Mouse (Mus musculus): ENCODE measurements at regions not wholly inside any gene's neighbourhood (a gene's known extent, or its start where the extent isn't known, plus 50 kb on each side); places are given as distances from the start of the nearest gene placed in this dataset.
"Not testable (repeated sequence)": the region's sequence is repeated elsewhere in the genome, so short reads cannot be mapped to it uniquely, and the experiment has no call there.

DNA sequence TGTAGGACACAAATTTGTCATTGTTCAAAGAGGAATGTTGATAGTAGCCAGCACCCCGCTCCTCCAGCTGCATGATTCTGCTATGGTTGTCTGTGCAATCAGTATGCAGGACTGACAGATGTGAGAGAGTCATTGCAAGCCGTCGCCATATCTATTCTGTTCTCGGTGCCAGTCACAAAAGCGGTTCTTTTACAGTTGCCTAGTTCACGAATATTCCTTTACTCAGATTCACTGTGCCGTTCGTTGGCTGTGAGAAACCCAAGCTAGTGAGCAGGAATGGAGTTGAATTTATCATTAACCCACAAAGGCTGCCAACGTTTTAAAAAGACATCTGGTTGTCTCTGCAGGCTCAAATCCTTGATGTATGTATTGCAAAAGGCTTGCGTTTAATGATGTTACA, 206.9 kb downstream of the Rchy1 start:
- H3K4me2 ChIP-seq (replicated peaks; ENCODE audit: low read depth, low read length), result no peak overlapping the region
- H3K4me3 ChIP-seq (ENCODE audit: low read depth, low read length), result no peak overlapping the region
- no peaks in the 10 kb centered on the region for H3K9me3 ChIP-seq (ENCODE audit: control insufficient read depth, low read depth, low read length)
- no peak overlapping the region for H3K9ac ChIP-seq (replicated peaks; ENCODE audit: low read depth, low read length)
- no peak for ATAC-seq (ENCODE audit: insufficient number of reproducible peaks, insufficient read depth, low FRiP score, low read depth)
- H3K36me3 ChIP-seq (ENCODE audit: control insufficient read depth, insufficient read depth, low read length), result no peaks in the 10 kb centered on the region
- H3K27ac ChIP-seq (ENCODE audit: low read length), result no peak overlapping the region
- no peaks in the 10 kb centered on the region for H3K27me3 ChIP-seq (ENCODE audit: control insufficient read depth, insufficient read depth, low read length)
- no peaks in the 10 kb centered on the region for H3K4me1 ChIP-seq (ENCODE audit: control insufficient read depth, insufficient read depth, low read length)
- WGBS, result 42% methylated on average over 10 of the region's 10 CpGs

DNA sequence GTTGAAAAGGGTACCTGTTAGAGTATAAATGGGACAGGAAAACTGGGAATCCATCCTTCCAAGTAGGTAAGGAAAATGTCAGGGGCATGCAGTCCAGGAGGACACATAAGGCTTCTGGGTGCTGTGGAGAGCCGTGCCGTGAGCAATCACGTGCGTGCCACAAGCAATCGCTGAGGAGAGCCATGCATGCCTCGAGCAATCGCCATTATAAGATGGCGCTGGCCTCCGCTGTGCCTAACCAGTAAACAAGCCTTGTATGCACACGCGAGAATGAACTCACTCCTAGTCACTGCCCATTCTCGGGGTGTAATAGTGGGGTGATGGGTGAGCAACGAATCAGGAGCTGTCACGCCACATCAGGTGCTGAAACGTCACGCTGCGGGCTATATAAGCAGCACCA, 210.0 kb downstream of the Rchy1 start:
- not testable (repeated sequence) for H3K4me1 ChIP-seq (ENCODE audit: control insufficient read depth, insufficient read depth, low read length); H3K27me3 ChIP-seq (ENCODE audit: control insufficient read depth, insufficient read depth, low read length); H3K4me2 ChIP-seq (replicated peaks; ENCODE audit: low read depth, low read length); H3K27ac ChIP-seq (ENCODE audit: low read length); H3K4me3 ChIP-seq (ENCODE audit: low read depth, low read length); H3K9ac ChIP-seq (replicated peaks; ENCODE audit: low read depth, low read length); ATAC-seq (ENCODE audit: insufficient number of reproducible peaks, insufficient read depth, low FRiP score, low read depth); H3K36me3 ChIP-seq (ENCODE audit: control insufficient read depth, insufficient read depth, low read length); H3K9me3 ChIP-seq (ENCODE audit: control insufficient read depth, low read depth, low read length)
- WGBS, result 92% methylated on average over 17 of the region's 17 CpGs

DNA sequence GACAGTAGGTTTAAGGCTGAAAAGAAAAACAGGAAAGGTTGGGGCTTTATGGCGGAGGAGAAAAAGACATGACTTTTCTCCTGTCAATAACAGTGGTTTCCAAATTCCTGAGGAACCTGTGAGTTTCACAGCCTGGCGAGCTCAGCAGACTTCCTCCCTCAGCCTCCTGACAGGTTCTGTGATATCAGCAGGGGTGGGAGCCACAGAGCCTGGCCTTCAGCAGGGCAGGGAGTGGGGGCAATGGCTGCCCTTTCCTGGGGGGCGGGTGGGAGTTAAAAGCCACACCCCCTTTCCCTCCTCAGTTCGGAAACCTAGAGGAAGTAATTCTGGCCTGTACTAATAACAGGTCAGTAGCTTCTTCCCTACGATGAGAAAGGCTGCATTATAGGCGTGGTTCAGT, 211.7 kb downstream of the Rchy1 start:
- Histone ChIP-seq H3K4me3 (ENCODE audit: low read depth, low read length) (no peak overlapping the region), H3K4me2 (replicated peaks; ENCODE audit: low read depth, low read length) (no peak overlapping the region), H3K9ac (replicated peaks; ENCODE audit: low read depth, low read length) (no peak overlapping the region), H3K9me3 (ENCODE audit: control insufficient read depth, low read depth, low read length) (no peaks in the 10 kb centered on the region), H3K27ac (ENCODE audit: low read length) (peak overlapping the region; percentile 29), H3K27me3 (ENCODE audit: control insufficient read depth, insufficient read depth, low read length) (no peaks in the 10 kb centered on the region), H3K36me3 (ENCODE audit: control insufficient read depth, insufficient read depth, low read length) (no peaks in the 10 kb centered on the region), H3K4me1 (ENCODE audit: control insufficient read depth, insufficient read depth, low read length) (peaks cover 8% of the 10 kb centered on the region; the same call in 1 of the 2 replicates)
- WGBS, result 35% methylated on average over 6 of the region's 6 CpGs
- no peak for ATAC-seq (ENCODE audit: insufficient number of reproducible peaks, insufficient read depth, low FRiP score, low read depth)

DNA sequence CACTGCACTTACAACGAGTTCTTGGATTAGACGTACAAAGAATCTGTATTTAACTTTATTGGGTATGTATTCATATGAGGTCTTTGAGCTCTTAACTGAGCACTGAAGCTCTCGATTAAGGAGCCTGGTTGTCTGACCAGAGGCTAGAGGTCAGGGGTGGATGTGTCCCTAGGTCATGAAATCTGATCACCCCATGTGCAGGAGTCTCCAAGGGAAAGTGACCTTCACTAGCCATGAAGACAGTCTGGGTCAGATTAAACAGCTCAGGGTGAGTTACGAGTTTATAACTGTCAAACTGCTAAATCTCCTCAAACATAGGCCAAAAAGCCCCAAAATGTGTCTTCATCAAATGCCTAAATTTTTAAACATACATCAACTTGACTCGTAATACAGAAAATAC, 216.8 kb downstream of the Rchy1 start:
- Histone ChIP-seq H3K4me2 (replicated peaks; ENCODE audit: low read depth, low read length) (no peak overlapping the region), H3K4me3 (ENCODE audit: low read depth, low read length) (no peak overlapping the region), H3K27ac (ENCODE audit: low read length) (no peak overlapping the region), H3K27me3 (ENCODE audit: control insufficient read depth, insufficient read depth, low read length) (no peaks in the 10 kb centered on the region), H3K9me3 (ENCODE audit: control insufficient read depth, low read depth, low read length) (no peaks in the 10 kb centered on the region), H3K36me3 (ENCODE audit: control insufficient read depth, insufficient read depth, low read length) (no peaks in the 10 kb centered on the region), H3K4me1 (ENCODE audit: control insufficient read depth, insufficient read depth, low read length) (peaks cover 8% of the 10 kb centered on the region; the same call in 1 of the 2 replicates), H3K9ac (replicated peaks; ENCODE audit: low read depth, low read length) (no peak overlapping the region)
- WGBS, result 51% methylated on average over 5 of the region's 5 CpGs
- no peak for ATAC-seq (ENCODE audit: insufficient number of reproducible peaks, insufficient read depth, low FRiP score, low read depth)

DNA sequence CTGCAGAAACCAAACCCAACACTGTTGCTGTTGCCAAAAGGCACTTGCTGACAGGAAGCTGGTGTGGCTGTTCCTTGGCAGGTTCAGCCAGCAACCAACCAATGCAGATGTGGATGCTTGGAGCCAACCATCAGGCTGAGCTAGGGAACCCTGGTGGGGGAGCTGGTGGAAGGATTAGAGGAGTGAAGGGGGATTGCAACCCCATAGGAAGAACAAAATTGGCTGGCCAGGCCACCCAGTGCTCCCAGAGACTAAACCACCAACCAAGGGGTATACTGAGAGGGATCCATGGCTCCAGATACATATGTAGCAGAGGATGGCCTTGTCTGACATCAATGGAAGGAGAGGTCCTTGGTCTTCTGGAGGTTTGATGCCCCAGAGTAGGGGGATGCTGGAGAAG, 218.5 kb downstream of the Rchy1 start:
- Histone ChIP-seq H3K4me1 (ENCODE audit: control insufficient read depth, insufficient read depth, low read length) (no peaks in the 10 kb centered on the region), H3K4me2 (replicated peaks; ENCODE audit: low read depth, low read length) (no peak overlapping the region), H3K9ac (replicated peaks; ENCODE audit: low read depth, low read length) (no peak overlapping the region), H3K36me3 (ENCODE audit: control insufficient read depth, insufficient read depth, low read length) (no peaks in the 10 kb centered on the region), H3K9me3 (ENCODE audit: control insufficient read depth, low read depth, low read length) (no peaks in the 10 kb centered on the region), H3K27ac (ENCODE audit: low read length) (no peak overlapping the region), H3K4me3 (ENCODE audit: low read depth, low read length) (no peak overlapping the region), H3K27me3 (ENCODE audit: control insufficient read depth, insufficient read depth, low read length) (no peaks in the 10 kb centered on the region)
- ATAC-seq (ENCODE audit: insufficient number of reproducible peaks, insufficient read depth, low FRiP score, low read depth), result no peak

DNA sequence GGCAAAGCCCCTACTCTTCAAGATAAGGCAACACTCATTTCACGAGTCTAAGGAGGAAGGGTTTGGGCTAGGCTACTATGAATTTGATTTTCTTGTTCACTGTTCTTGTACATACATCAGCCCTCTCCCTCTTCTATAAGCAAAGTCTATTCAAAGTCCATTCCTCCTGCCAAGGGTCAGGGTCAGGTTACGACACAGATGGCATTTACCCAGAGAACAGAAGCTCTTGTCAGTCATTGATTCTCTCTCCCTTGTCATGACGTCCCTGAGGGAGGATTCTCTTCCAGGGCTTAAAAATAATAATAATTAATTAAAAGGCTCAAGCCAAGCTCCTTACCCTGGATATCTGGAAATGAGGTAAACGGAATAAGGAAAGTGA, 222.7 kb downstream of the Rchy1 start:
- H3K27ac ChIP-seq (ENCODE audit: low read length), result peak overlapping the region; percentile 2; the same call in 1 of the 2 replicates
- no peaks in the 10 kb centered on the region for H3K36me3 ChIP-seq (ENCODE audit: control insufficient read depth, insufficient read depth, low read length)
- H3K4me2 ChIP-seq (replicated peaks; ENCODE audit: low read depth, low read length), result no peak overlapping the region
- no peaks in the 10 kb centered on the region for H3K4me1 ChIP-seq (ENCODE audit: control insufficient read depth, insufficient read depth, low read length)
- no peak overlapping the region for H3K9ac ChIP-seq (replicated peaks; ENCODE audit: low read depth, low read length)
- WGBS, result 19% methylated on average over 4 of the region's 4 CpGs
- H3K4me3 ChIP-seq (ENCODE audit: low read depth, low read length), result no peak overlapping the region
- no peaks in the 10 kb centered on the region for H3K9me3 ChIP-seq (ENCODE audit: control insufficient read depth, low read depth, low read length)
- no peak for ATAC-seq (ENCODE audit: insufficient number of reproducible peaks, insufficient read depth, low FRiP score, low read depth)
- H3K27me3 ChIP-seq (ENCODE audit: control insufficient read depth, insufficient read depth, low read length), result no peaks in the 10 kb centered on the region

DNA sequence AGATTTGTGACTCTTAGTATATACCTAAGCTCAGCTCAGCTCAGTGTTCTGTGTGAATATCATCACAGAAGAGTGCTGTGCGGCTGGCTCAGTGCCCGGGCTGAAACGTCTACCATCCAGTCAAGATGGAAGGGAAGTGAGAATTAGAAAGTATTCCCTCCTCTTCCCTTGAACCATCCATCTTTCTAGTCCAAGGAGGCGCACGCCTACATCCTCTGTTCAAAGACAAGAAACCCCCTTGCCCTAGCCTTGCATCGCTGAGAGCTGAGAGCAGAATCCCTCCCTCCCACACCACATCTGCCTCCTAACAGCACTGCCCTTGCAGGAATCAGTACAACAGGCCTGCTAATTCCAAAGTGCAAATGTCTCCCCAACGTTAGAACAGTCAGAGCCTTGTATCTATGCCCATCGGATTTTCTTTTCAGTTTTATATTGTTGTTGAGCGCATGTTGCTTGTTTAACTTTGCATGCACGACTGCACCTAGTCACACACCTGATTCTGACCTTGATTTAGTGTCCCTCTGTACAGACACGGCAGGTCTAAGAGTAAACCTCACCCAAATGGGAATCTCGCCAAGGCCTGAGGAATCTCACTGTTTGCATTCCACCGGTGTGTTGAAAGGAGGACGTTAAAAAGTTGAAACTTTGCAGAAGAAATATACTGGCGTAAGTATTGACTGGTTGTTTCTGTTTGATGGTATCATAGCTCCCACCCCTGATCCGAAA, 222.2 kb downstream of the Parm1 start:
- H3K4me2 ChIP-seq (replicated peaks; ENCODE audit: low read depth, low read length), result 0 out of 2 replicates have a peak overlapping the region, but pooled peaks have one; percentile 3
- ATAC-seq (ENCODE audit: insufficient number of reproducible peaks, insufficient read depth, low FRiP score, low read depth), result peak; percentile 81
- H3K9me3 ChIP-seq (ENCODE audit: control insufficient read depth, low read depth, low read length), result no peaks in the 10 kb centered on the region
- no peak overlapping the region for H3K9ac ChIP-seq (replicated peaks; ENCODE audit: low read depth, low read length)
- no peak overlapping the region for H3K4me3 ChIP-seq (ENCODE audit: low read depth, low read length)
- H3K36me3 ChIP-seq (ENCODE audit: control insufficient read depth, insufficient read depth, low read length), result no peaks in the 10 kb centered on the region
- H3K4me1 ChIP-seq (ENCODE audit: control insufficient read depth, insufficient read depth, low read length), result no peaks in the 10 kb centered on the region
- 13% methylated on average over 16 of the region's 16 CpGs for WGBS
- no peaks in the 10 kb centered on the region for H3K27me3 ChIP-seq (ENCODE audit: control insufficient read depth, insufficient read depth, low read length)
- peak overlapping the region; percentile 55; the same call in 1 of the 2 replicates for H3K27ac ChIP-seq (ENCODE audit: low read length)

DNA sequence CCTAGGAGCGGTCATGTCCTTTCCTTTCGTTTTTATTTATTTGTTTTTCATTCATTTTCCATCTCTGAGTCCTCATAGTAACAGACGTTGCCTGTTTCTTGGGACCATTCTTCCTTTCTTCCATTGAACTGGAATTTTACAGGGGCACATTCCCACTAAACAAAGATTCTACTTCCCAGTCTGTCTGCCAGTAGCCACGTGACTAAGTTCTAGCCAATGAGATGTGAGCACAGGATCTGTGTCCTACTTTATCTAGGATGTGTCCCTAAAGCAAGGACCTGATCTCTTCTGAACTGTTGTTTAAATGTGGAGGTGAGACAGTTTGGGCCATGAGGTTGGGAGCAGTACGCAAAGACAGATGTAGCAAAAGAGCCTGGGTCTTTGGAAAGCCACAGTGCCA, 214.6 kb downstream of the Parm1 start:
- Histone ChIP-seq H3K4me2 (replicated peaks; ENCODE audit: low read depth, low read length) (no peak overlapping the region), H3K36me3 (ENCODE audit: control insufficient read depth, insufficient read depth, low read length) (no peaks in the 10 kb centered on the region), H3K4me1 (ENCODE audit: control insufficient read depth, insufficient read depth, low read length) (no peaks in the 10 kb centered on the region), H3K9ac (replicated peaks; ENCODE audit: low read depth, low read length) (no peak overlapping the region), H3K27ac (ENCODE audit: low read length) (no peak overlapping the region), H3K4me3 (ENCODE audit: low read depth, low read length) (no peak overlapping the region), H3K27me3 (ENCODE audit: control insufficient read depth, insufficient read depth, low read length) (no peaks in the 10 kb centered on the region), H3K9me3 (ENCODE audit: control insufficient read depth, low read depth, low read length) (no peaks in the 10 kb centered on the region)
- 83% methylated on average over 5 of the region's 5 CpGs for WGBS
- ATAC-seq (ENCODE audit: insufficient number of reproducible peaks, insufficient read depth, low FRiP score, low read depth), result no peak

DNA sequence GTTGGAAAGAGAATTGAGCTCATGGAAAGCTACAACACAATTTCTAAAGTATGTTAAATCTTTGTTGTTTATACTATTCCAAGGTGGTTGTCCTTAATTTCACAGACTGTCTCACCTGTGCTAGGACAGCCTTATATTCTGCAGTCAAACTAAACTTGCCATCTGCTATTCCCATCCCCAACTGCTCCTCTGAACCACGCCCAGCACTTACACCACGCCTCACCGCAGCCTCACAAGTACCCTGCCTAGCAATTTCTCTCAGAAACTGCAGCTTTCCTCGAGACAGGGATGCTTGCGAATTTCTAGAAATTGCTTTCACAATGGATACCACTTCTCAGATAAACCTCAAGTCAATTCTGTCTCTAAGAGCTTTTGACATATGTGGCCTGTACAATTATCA, 213.7 kb downstream of the Parm1 start:
- Histone ChIP-seq H3K4me1 (ENCODE audit: control insufficient read depth, insufficient read depth, low read length) (no peaks in the 10 kb centered on the region), H3K27me3 (ENCODE audit: control insufficient read depth, insufficient read depth, low read length) (no peaks in the 10 kb centered on the region), H3K4me3 (ENCODE audit: low read depth, low read length) (no peak overlapping the region), H3K4me2 (replicated peaks; ENCODE audit: low read depth, low read length) (no peak overlapping the region), H3K36me3 (ENCODE audit: control insufficient read depth, insufficient read depth, low read length) (no peaks in the 10 kb centered on the region), H3K9me3 (ENCODE audit: control insufficient read depth, low read depth, low read length) (no peaks in the 10 kb centered on the region), H3K27ac (ENCODE audit: low read length) (no peak overlapping the region), H3K9ac (replicated peaks; ENCODE audit: low read depth, low read length) (no peak overlapping the region)
- no peak for ATAC-seq (ENCODE audit: insufficient number of reproducible peaks, insufficient read depth, low FRiP score, low read depth)
- 77% methylated on average over 5 of the region's 5 CpGs for WGBS
